Mouse (Mus musculus): Measurements from ENCODE around the gene Adam10. TPM values are rescaled to one million over a fixed set of nuclear protein-coding genes. Genes with fewer than 3 reads are reported as not detected.

Gene Adam10
- 62.9 and 70.3 TPM in 2 replicates for polyA plus RNA-seq (2014; fragmentation: Nextera tagmentation; extraction: Ambion mirVana)

DNA sequence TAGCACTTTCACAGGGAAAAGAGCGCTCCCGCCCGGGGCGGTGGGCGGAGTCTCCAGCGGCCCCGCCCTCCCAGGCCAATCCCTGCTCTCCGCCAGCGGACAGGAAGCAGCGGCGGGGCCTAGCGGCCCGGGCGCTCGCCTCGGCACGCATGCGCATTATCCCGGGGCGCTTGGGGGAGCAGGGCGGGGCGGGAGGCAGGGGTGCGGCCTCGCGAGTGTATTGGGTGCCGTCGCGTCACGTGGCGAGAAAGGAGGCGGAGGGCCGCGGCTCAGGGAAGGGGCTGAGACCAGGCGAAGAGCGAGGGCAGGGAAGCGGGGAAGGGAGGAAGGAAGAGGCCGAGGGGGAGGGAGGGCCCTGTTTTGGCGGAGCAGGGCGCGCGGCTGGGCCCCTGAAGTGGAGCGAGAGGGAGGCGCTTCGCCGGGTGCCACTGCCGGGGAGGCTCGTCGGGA, at the start of gene Adam10:
TSS of gene Adam10 (plus strand) at position 316 of the 450 bp plus-strand sequence.
- Histone ChIP-seq H3K4me3 (ENCODE audit: low read depth, low read length) (peak within 1 kb of the TSS; percentile 91), H3K36me3 (replicated peaks; ENCODE audit: control insufficient read depth, insufficient read depth, low read depth, low read length) (no peaks in the 10 kb centered on the region), H3K4me1 (ENCODE audit: control insufficient read depth, insufficient read depth, low read length) (no peaks in the 10 kb centered on the region), H3K9me3 (replicated peaks; ENCODE audit: control insufficient read depth, low read length) (no peaks in the 10 kb centered on the region), H3K4me2 (ENCODE audit: low read depth, low read length) (peak within 1 kb of the TSS; percentile 75), H3K27me3 (ENCODE audit: control insufficient read depth, insufficient read depth, low read length) (no peaks in the 10 kb centered on the region), H3K9ac (replicated peaks; ENCODE audit: low read length) (peak within 1 kb of the TSS; percentile 95), H3K27ac (replicated peaks; ENCODE audit: low read depth, low read length) (peak within 1 kb of the TSS; percentile 92)
- DNase-seq (ENCODE audit: low spot score) (peak; percentile 98), ATAC-seq (replicated peaks; ENCODE audit: insufficient number of reproducible peaks, low FRiP score, low TSS enrichment, low read depth) (peak; percentile 99)
- under 1% methylated on average over 45 of the region's 48 CpGs for WGBS

GRCm38 (mm10) chr9:70629711-70630110, 49.1 kb upstream of the Adam10 start:
- no peak for ATAC-seq (replicated peaks; ENCODE audit: insufficient number of reproducible peaks, low FRiP score, low TSS enrichment, low read depth)

DNA sequence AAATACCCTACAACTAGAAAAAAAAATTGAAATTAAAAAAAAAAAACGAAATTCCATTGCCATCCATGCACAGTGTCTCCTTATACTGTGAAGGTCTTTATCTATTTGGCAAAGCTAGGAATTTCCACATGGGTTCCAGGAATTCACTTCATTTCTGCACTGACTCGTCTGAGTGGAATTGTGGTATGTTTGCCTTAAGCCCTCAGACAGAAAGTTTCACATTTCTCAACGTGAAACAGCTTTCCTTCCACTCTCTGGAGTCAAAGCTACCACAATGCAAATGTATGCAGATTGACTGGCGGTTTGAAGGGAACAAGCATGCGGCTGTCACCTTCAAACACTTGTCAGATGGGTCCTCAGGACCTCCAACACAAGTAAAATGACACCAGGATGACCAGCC, 47.1 kb upstream of the Adam10 start:
- Histone ChIP-seq H3K27ac (replicated peaks; ENCODE audit: low read depth, low read length) (no peak overlapping the region), H3K4me1 (ENCODE audit: control insufficient read depth, insufficient read depth, low read length) (no peaks in the 10 kb centered on the region), H3K9me3 (replicated peaks; ENCODE audit: control insufficient read depth, low read length) (no peaks in the 10 kb centered on the region), H3K4me3 (ENCODE audit: low read depth, low read length) (no peak overlapping the region), H3K36me3 (replicated peaks; ENCODE audit: control insufficient read depth, insufficient read depth, low read depth, low read length) (no peaks in the 10 kb centered on the region), H3K27me3 (ENCODE audit: control insufficient read depth, insufficient read depth, low read length) (no peaks in the 10 kb centered on the region), H3K9ac (replicated peaks; ENCODE audit: low read length) (no peak overlapping the region), H3K4me2 (ENCODE audit: low read depth, low read length) (no peak overlapping the region)
- DNase-seq (ENCODE audit: low spot score), result no peak
- 26% methylated on average over 5 of the region's 5 CpGs for WGBS
- ATAC-seq (replicated peaks; ENCODE audit: insufficient number of reproducible peaks, low FRiP score, low TSS enrichment, low read depth), result no peak

More at GRCm38 (mm10) chr9:70629711-70630110, 49.1 kb upstream of the Adam10 start:
- Histone ChIP-seq H3K9ac (replicated peaks; ENCODE audit: low read length) (no peak overlapping the region), H3K4me2 (ENCODE audit: low read depth, low read length) (no peak overlapping the region), H3K27ac (replicated peaks; ENCODE audit: low read depth, low read length) (no peak overlapping the region), H3K27me3 (ENCODE audit: control insufficient read depth, insufficient read depth, low read length) (no peaks in the 10 kb centered on the region), H3K36me3 (replicated peaks; ENCODE audit: control insufficient read depth, insufficient read depth, low read depth, low read length) (no peaks in the 10 kb centered on the region), H3K4me3 (ENCODE audit: low read depth, low read length) (no peak overlapping the region), H3K9me3 (replicated peaks; ENCODE audit: control insufficient read depth, low read length) (no peaks in the 10 kb centered on the region), H3K4me1 (ENCODE audit: control insufficient read depth, insufficient read depth, low read length) (no peaks in the 10 kb centered on the region)
- 81% methylated on average over 2 of the region's 2 CpGs for WGBS
- peak; percentile 9 for DNase-seq (ENCODE audit: low spot score)

- no peak overlapping the region for H3K27ac ChIP-seq (replicated peaks; ENCODE audit: low read depth, low read length)
- no peaks in the 10 kb centered on the region for H3K27me3 ChIP-seq (ENCODE audit: control insufficient read depth, insufficient read depth, low read length)
- ATAC-seq (replicated peaks; ENCODE audit: insufficient number of reproducible peaks, low FRiP score, low TSS enrichment, low read depth) (no peak), DNase-seq (ENCODE audit: low spot score) (no peak)
- 87% methylated on average over 2 of the region's 2 CpGs for WGBS
- no peak overlapping the region for H3K9ac ChIP-seq (replicated peaks; ENCODE audit: low read length)
- no peaks in the 10 kb centered on the region for H3K36me3 ChIP-seq (replicated peaks; ENCODE audit: control insufficient read depth, insufficient read depth, low read depth, low read length)
- H3K4me1 ChIP-seq (ENCODE audit: control insufficient read depth, insufficient read depth, low read length), result no peaks in the 10 kb centered on the region
- no peak overlapping the region for H3K4me2 ChIP-seq (ENCODE audit: low read depth, low read length)
- H3K9me3 ChIP-seq (replicated peaks; ENCODE audit: control insufficient read depth, low read length), result no peaks in the 10 kb centered on the region
- H3K4me3 ChIP-seq (ENCODE audit: low read depth, low read length), result no peak overlapping the region
Observed at GRCm38 (mm10) chr9:70636748-70637147, 42.0 kb upstream of the Adam10 start.

DNA sequence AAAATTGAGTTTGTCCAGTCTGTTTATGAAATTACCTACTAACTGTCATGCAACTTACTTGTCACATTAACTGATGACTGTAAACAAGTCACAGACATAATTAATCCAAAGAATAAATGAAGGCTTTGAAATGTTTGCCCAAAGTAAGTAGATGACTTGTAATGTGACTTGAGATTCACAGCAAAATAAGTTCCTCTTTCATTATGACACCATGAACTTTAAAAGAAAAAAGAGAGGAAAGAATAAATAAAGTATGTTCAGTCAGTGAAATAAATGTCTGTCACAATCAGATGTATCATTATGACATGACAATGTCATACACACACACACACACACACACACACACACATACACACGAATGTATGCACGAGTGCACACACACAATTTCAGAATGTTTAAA, 28.5 kb upstream of the Adam10 start:
- Histone ChIP-seq H3K4me2 (ENCODE audit: low read depth, low read length) (no peak overlapping the region), H3K4me3 (ENCODE audit: low read depth, low read length) (no peak overlapping the region), H3K9ac (replicated peaks; ENCODE audit: low read length) (no peak overlapping the region), H3K27ac (replicated peaks; ENCODE audit: low read depth, low read length) (no peak overlapping the region), H3K36me3 (replicated peaks; ENCODE audit: control insufficient read depth, insufficient read depth, low read depth, low read length) (no peaks in the 10 kb centered on the region), H3K27me3 (ENCODE audit: control insufficient read depth, insufficient read depth, low read length) (no peaks in the 10 kb centered on the region), H3K9me3 (replicated peaks; ENCODE audit: control insufficient read depth, low read length) (no peaks in the 10 kb centered on the region), H3K4me1 (ENCODE audit: control insufficient read depth, insufficient read depth, low read length) (no peaks in the 10 kb centered on the region)
- ATAC-seq (replicated peaks; ENCODE audit: insufficient number of reproducible peaks, low FRiP score, low TSS enrichment, low read depth) (no peak), DNase-seq (ENCODE audit: low spot score) (no peak)
- WGBS, result 88% methylated on average over 2 of the region's 2 CpGs

- 97% methylated on average over 1 of the region's 1 CpGs for WGBS
- no peak overlapping the region for H3K9ac ChIP-seq (replicated peaks; ENCODE audit: low read length)
- no peak for DNase-seq (ENCODE audit: low spot score)
Observed at GRCm38 (mm10) chr9:70650994-70651393, 27.8 kb upstream of the Adam10 start.

GRCm38 (mm10) chr9:70652221-70652620, 26.6 kb upstream of the Adam10 start:
- H3K4me2 ChIP-seq (ENCODE audit: low read depth, low read length), result no peak overlapping the region
- H3K27ac ChIP-seq (replicated peaks; ENCODE audit: low read depth, low read length), result no peak overlapping the region
- H3K36me3 ChIP-seq (replicated peaks; ENCODE audit: control insufficient read depth, insufficient read depth, low read depth, low read length), result no peaks in the 10 kb centered on the region
- ATAC-seq (replicated peaks; ENCODE audit: insufficient number of reproducible peaks, low FRiP score, low TSS enrichment, low read depth), result no peak
- no peaks in the 10 kb centered on the region for H3K27me3 ChIP-seq (ENCODE audit: control insufficient read depth, insufficient read depth, low read length)
- WGBS, result 66% methylated on average over 2 of the region's 2 CpGs
- no peak overlapping the region for H3K9ac ChIP-seq (replicated peaks; ENCODE audit: low read length)
- no peaks in the 10 kb centered on the region for H3K4me1 ChIP-seq (ENCODE audit: control insufficient read depth, insufficient read depth, low read length)
- DNase-seq (ENCODE audit: low spot score), result no peak
- H3K9me3 ChIP-seq (replicated peaks; ENCODE audit: control insufficient read depth, low read length), result no peaks in the 10 kb centered on the region
- no peak overlapping the region for H3K4me3 ChIP-seq (ENCODE audit: low read depth, low read length)

More at GRCm38 (mm10) chr9:70650994-70651393, 27.8 kb upstream of the Adam10 start:
- Histone ChIP-seq H3K27me3 (ENCODE audit: control insufficient read depth, insufficient read depth, low read length) (no peaks in the 10 kb centered on the region), H3K27ac (replicated peaks; ENCODE audit: low read depth, low read length) (no peak overlapping the region), H3K9me3 (replicated peaks; ENCODE audit: control insufficient read depth, low read length) (no peaks in the 10 kb centered on the region), H3K4me3 (ENCODE audit: low read depth, low read length) (no peak overlapping the region), H3K36me3 (replicated peaks; ENCODE audit: control insufficient read depth, insufficient read depth, low read depth, low read length) (no peaks in the 10 kb centered on the region), H3K4me1 (ENCODE audit: control insufficient read depth, insufficient read depth, low read length) (no peaks in the 10 kb centered on the region), H3K4me2 (ENCODE audit: low read depth, low read length) (no peak overlapping the region)
- no peak for ATAC-seq (replicated peaks; ENCODE audit: insufficient number of reproducible peaks, low FRiP score, low TSS enrichment, low read depth)

- DNase-seq (ENCODE audit: low spot score) (no peak), ATAC-seq (replicated peaks; ENCODE audit: insufficient number of reproducible peaks, low FRiP score, low TSS enrichment, low read depth) (no peak)
- H3K36me3 ChIP-seq (replicated peaks; ENCODE audit: control insufficient read depth, insufficient read depth, low read depth, low read length), result no peaks in the 10 kb centered on the region
- H3K27ac ChIP-seq (replicated peaks; ENCODE audit: low read depth, low read length), result no peak overlapping the region
- H3K4me1 ChIP-seq (ENCODE audit: control insufficient read depth, insufficient read depth, low read length), result no peaks in the 10 kb centered on the region
- no peak overlapping the region for H3K4me3 ChIP-seq (ENCODE audit: low read depth, low read length)
- no peak overlapping the region for H3K9ac ChIP-seq (replicated peaks; ENCODE audit: low read length)
- no peak overlapping the region for H3K4me2 ChIP-seq (ENCODE audit: low read depth, low read length)
- 76% methylated on average over 2 of the region's 2 CpGs for WGBS
- no peaks in the 10 kb centered on the region for H3K9me3 ChIP-seq (replicated peaks; ENCODE audit: control insufficient read depth, low read length)
- H3K27me3 ChIP-seq (ENCODE audit: control insufficient read depth, insufficient read depth, low read length), result no peaks in the 10 kb centered on the region
Observed at GRCm38 (mm10) chr9:70653875-70654274, 24.9 kb upstream of the Adam10 start.

Measured in embryonic facial prominence, embryonic 11.5 days (tissue).